Mouse (Mus musculus) lung, embryonic 15.5 days (tissue): ENCODE results near the gene Clk2. TPM values are rescaled to one million over a fixed set of nuclear protein-coding genes. Genes with fewer than 3 reads are reported as not detected.
"Not testable (repeated sequence)": the region's sequence is repeated elsewhere in the genome, so short reads cannot be mapped to it uniquely, and the experiment has no call there.

ENCODE experiments used
- ATAC-seq: fragments of 200-750 bp; cut with Nextera tagmentation; 2 replicates; pipeline ENCODE4 v1.8.0; 2017; ENCODE audit warnings: moderate number of reproducible peaks, borderline replicate concordance; ENCODE audit not compliant: low FRiP score, low TSS enrichment; ENCODE audit errors: extremely low read depth
- H3K27ac ChIP-seq: fragments of 300-500 bp; sonication (generic); 2 replicates; pipeline ENCODE4 v1.5.1; 2015; ENCODE audit warnings: moderate library complexity, mild to moderate bottlenecking, inconsistent platforms
- H3K27me3 ChIP-seq: fragments of 300-500 bp; sonication (generic); 2 replicates; pipeline ENCODE4 v1.6.1; 2015; ENCODE audit warnings: inconsistent platforms
- H3K36me3 ChIP-seq: fragments of 300-500 bp; sonication (generic); 2 replicates; pipeline ENCODE4 v1.6.1; 2015; ENCODE audit warnings: inconsistent platforms
- H3K4me1 ChIP-seq: fragments of 300-500 bp; sonication (generic); 2 replicates; pipeline ENCODE4 v1.6.1; 2015; ENCODE audit warnings: inconsistent platforms
- H3K4me2 ChIP-seq: fragments of 300-500 bp; sonication (generic); 2 replicates; pipeline ENCODE4 v1.6.1; 2015; ENCODE audit warnings: inconsistent platforms, mild to moderate bottlenecking, moderate library complexity
- H3K4me3 ChIP-seq: fragments of 300-500 bp; sonication (generic); 2 replicates; pipeline ENCODE4 v1.5.1; 2015; ENCODE audit warnings: mild to moderate bottlenecking, inconsistent platforms
- H3K9ac ChIP-seq: fragments of 300-500 bp; sonication (generic); 2 replicates; pipeline ENCODE4 v1.6.1; 2015; ENCODE audit warnings: inconsistent platforms
- H3K9me3 ChIP-seq: fragments of 300-500 bp; sonication (generic); 2 replicates; pipeline ENCODE4 v1.6.1; 2016; ENCODE audit warnings: inconsistent platforms
- WGBS: fragments of 180-500 bp; shearing (Covaris S2); methylation state at CpG from one replicate; pipeline ENCODE4 v1.1.7; 2015; 5-methylcytosine and 5-hydroxymethylcytosine counted together
- polyA plus RNA-seq: library from polyadenylated mRNA; unstranded; fragments of >200 nt; fragmentation: Nextera tagmentation; extraction: Ambion mirVana; gene quantifications from 2 replicates; pipeline ENCODE4 v1.2.1, GENCODE M21; 2015

Clk2 gene
- polyA plus RNA-seq, 1 experiment from 2014 or later, result 28.9 TPM

GRCm38 (mm10) chr3:89213803-89214530, 49.4 kb downstream of the Clk2 start:
- Histone ChIP-seq H3K4me3 (peak overlapping the region; percentile 72), H3K27me3 (no peaks in the 10 kb centered on the region), H3K4me2 (peak overlapping the region; percentile 89), H3K36me3 (peaks cover 13% of the 10 kb centered on the region), H3K27ac (peak overlapping the region; percentile 99), H3K4me1 (peaks cover 46% of the 10 kb centered on the region), H3K9ac (peak overlapping the region; percentile 71), H3K9me3 (no peaks in the 10 kb centered on the region)
- whole genome bisulfite sequencing, result under 1% methylated on average over 69 of the region's 69 CpGs
- ATAC-seq, result peak; percentile 92

GRCm38 (mm10) chr3:89214681-89215411, 50.3 kb downstream of the Clk2 start, which contains the start of gene Thbs3:
Gene Thbs3, plus strand, starts transcription at chr3:89215180.
- H3K4me2 ChIP-seq, result peak within 1 kb of the TSS; percentile 89
- peak within 1 kb of the TSS; percentile 99 for H3K27ac ChIP-seq
- H3K9me3 ChIP-seq, result no peaks in the 10 kb centered on the region
- H3K4me3 ChIP-seq, result peak within 1 kb of the TSS; percentile 72
- WGBS, result 0% methylated on average over 16 of the region's 19 CpGs
- H3K4me1 ChIP-seq, result peaks cover 55% of the 10 kb centered on the region
- no peak for ATAC-seq
- H3K36me3 ChIP-seq, result 0 out of 2 replicates have a peak, but pooled peaks cover 4% of the 10 kb centered on the region
- peak within 1 kb of the TSS; percentile 71 for H3K9ac ChIP-seq
- no peaks in the 10 kb centered on the region for H3K27me3 ChIP-seq

GRCm38 (mm10) chr3:89215853-89216252, 51.3 kb downstream of the Clk2 start:
- Histone ChIP-seq H3K4me3 (peak overlapping the region; percentile 72), H3K9me3 (no peaks in the 10 kb centered on the region), H3K27me3 (no peaks in the 10 kb centered on the region), H3K27ac (peak overlapping the region; percentile 99), H3K4me1 (peaks cover 60% of the 10 kb centered on the region), H3K9ac (no peak overlapping the region), H3K4me2 (peak overlapping the region; percentile 89), H3K36me3 (no peaks in the 10 kb centered on the region)
- under 1% methylated on average over 6 of the region's 6 CpGs for WGBS
- ATAC-seq, result peak; percentile 13; the same call in 1 of the 2 replicates

GRCm38 (mm10) chr3:89216407-89216806, 51.8 kb downstream of the Clk2 start:
- peak overlapping the region; percentile 89; the same call in 1 of the 2 replicates for H3K4me2 ChIP-seq

GRCm38 (mm10) chr3:89218271-89218670, 53.7 kb downstream of the Clk2 start:
- Histone ChIP-seq H3K27ac (peak overlapping the region; percentile 89), H3K9ac (no peak overlapping the region), H3K36me3 (no peaks in the 10 kb centered on the region), H3K9me3 (no peaks in the 10 kb centered on the region), H3K4me2 (peak overlapping the region; percentile 36), H3K27me3 (no peaks in the 10 kb centered on the region), H3K4me1 (peaks cover 49% of the 10 kb centered on the region), H3K4me3 (no peak overlapping the region)
- WGBS, result 57% methylated on average over 1 of the region's 1 CpGs
- ATAC-seq, result 0 out of 2 replicates have a peak, but pooled peaks have one; percentile 7

More at GRCm38 (mm10) chr3:89216407-89216806, 51.8 kb downstream of the Clk2 start:
- H3K36me3 ChIP-seq, H3K9ac ChIP-seq, H3K9me3 ChIP-seq, ATAC-seq, H3K27me3 ChIP-seq, H3K27ac ChIP-seq, H3K4me3 ChIP-seq: not testable (repeated sequence)
- WGBS, result 74% methylated on average over 7 of the region's 7 CpGs
- peaks cover 60% of the 10 kb centered on the region for H3K4me1 ChIP-seq

- H3K9me3 ChIP-seq, result no peaks in the 10 kb centered on the region
- H3K27ac ChIP-seq, result peak overlapping the region; percentile 89
- H3K4me1 ChIP-seq, result peaks cover 46% of the 10 kb centered on the region
- H3K36me3 ChIP-seq, result no peaks in the 10 kb centered on the region
- ATAC-seq, result no peak
- H3K9ac ChIP-seq, result no peak overlapping the region
- H3K4me2 ChIP-seq, result peak overlapping the region; percentile 36; the same call in 1 of the 2 replicates
- WGBS, result 11% methylated on average over 8 of the region's 8 CpGs
- H3K27me3 ChIP-seq, result no peaks in the 10 kb centered on the region
- H3K4me3 ChIP-seq, result no peak overlapping the region
Measured at GRCm38 (mm10) chr3:89219546-89219945, 55.0 kb downstream of the Clk2 start.

- 72% methylated on average over 5 of the region's 5 CpGs for WGBS
Measured at GRCm38 (mm10) chr3:89221167-89221566, 56.6 kb downstream of the Clk2 start.

GRCm38 (mm10) chr3:89224796-89225195, 60.2 kb downstream of the Clk2 start:
- WGBS, result 69% methylated on average over 11 of the region's 11 CpGs
- Histone ChIP-seq H3K4me3 (peak overlapping the region; percentile 46; the same call in 1 of the 2 replicates), H3K36me3 (no peaks in the 10 kb centered on the region), H3K27ac (no peak overlapping the region), H3K9me3 (no peaks in the 10 kb centered on the region), H3K27me3 (peaks cover 10% of the 10 kb centered on the region; the same call in 1 of the 2 replicates), H3K9ac (no peak overlapping the region), H3K4me1 (peaks cover 28% of the 10 kb centered on the region), H3K4me2 (peak overlapping the region; percentile 83)
- no peak for ATAC-seq

More at GRCm38 (mm10) chr3:89221167-89221566, 56.6 kb downstream of the Clk2 start:
- Histone ChIP-seq H3K9me3 (no peaks in the 10 kb centered on the region), H3K4me2 (no peak overlapping the region), H3K27me3 (no peaks in the 10 kb centered on the region), H3K4me1 (peaks cover 36% of the 10 kb centered on the region), H3K4me3 (no peak overlapping the region), H3K36me3 (no peaks in the 10 kb centered on the region), H3K27ac (no peak overlapping the region), H3K9ac (no peak overlapping the region)
- no peak for ATAC-seq

GRCm38 (mm10) chr3:89225321-89225815, 60.8 kb downstream of the Clk2 start:
- 53% methylated on average over 12 of the region's 12 CpGs for WGBS
- Histone ChIP-seq H3K4me3 (peak overlapping the region; percentile 46), H3K27ac (peak overlapping the region; percentile 91), H3K9ac (no peak overlapping the region), H3K36me3 (no peaks in the 10 kb centered on the region), H3K27me3 (peaks cover 10% of the 10 kb centered on the region; the same call in 1 of the 2 replicates), H3K4me1 (peaks cover 25% of the 10 kb centered on the region), H3K9me3 (no peaks in the 10 kb centered on the region), H3K4me2 (peak overlapping the region; percentile 83)
- ATAC-seq, result no peak

- Histone ChIP-seq H3K27ac (peak overlapping the region; percentile 91), H3K27me3 (peaks cover 12% of the 10 kb centered on the region; the same call in 1 of the 2 replicates), H3K4me2 (peak overlapping the region; percentile 83), H3K4me1 (peaks cover 28% of the 10 kb centered on the region), H3K9me3 (no peaks in the 10 kb centered on the region), H3K9ac (peak overlapping the region; percentile 46; the same call in 1 of the 2 replicates), H3K36me3 (no peaks in the 10 kb centered on the region), H3K4me3 (peak overlapping the region; percentile 46)
- WGBS, result 43% methylated on average over 4 of the region's 4 CpGs
- ATAC-seq, result no peak
Measured at GRCm38 (mm10) chr3:89225918-89226317, 61.3 kb downstream of the Clk2 start.

- peak overlapping the region; percentile 83 for H3K4me2 ChIP-seq
- H3K27me3 ChIP-seq, result peaks cover 13% of the 10 kb centered on the region; the same call in 1 of the 2 replicates
- H3K9me3 ChIP-seq, result no peaks in the 10 kb centered on the region
- 36% methylated on average over 11 of the region's 11 CpGs for WGBS
- peaks cover 29% of the 10 kb centered on the region for H3K4me1 ChIP-seq
- H3K9ac ChIP-seq, result peak overlapping the region; percentile 46
- peak overlapping the region; percentile 91 for H3K27ac ChIP-seq
- ATAC-seq, result no peak
- H3K36me3 ChIP-seq, result no peaks in the 10 kb centered on the region
- H3K4me3 ChIP-seq, result peak overlapping the region; percentile 46
Measured at GRCm38 (mm10) chr3:89226361-89226760, 61.8 kb downstream of the Clk2 start.
